Comparison of ENCODE assay signal across 8 mouse cellular contexts in genomic region chr8:22227061-22227877, GRCm38 (mm10). TPM values are rescaled to one million over a fixed set of nuclear protein-coding genes. Genes with fewer than 3 reads are reported as not detected.
DNase-seq lines count a peak whose midpoint lies in the region; ATAC-seq and TF ChIP-seq lines count a peak whose summit lies in the region.

TSS of gene Thsd1 (plus strand) at chr8:22227313.

- H3K36me3 ChIP-seq in kidney, adult 2 months (ENCODE audit: control insufficient read depth, insufficient read depth, low read length) = no peaks in the 10 kb centered on the region
- H3K36me3 ChIP-seq in lung, embryonic 16.5 days (ENCODE audit: control insufficient read depth, insufficient read depth, low read length) = peaks cover 8% of the 10 kb centered on the region

- no peak for TF ChIP-seq POLR2A in kidney, adult 2 months (IDR thresholded peaks at IDR 0.05; ENCODE audit: low read depth, low read length)

- peak within 1 kb of the TSS; percentile 71 for H3K4me3 ChIP-seq in kidney, adult 2 months (ENCODE audit: insufficient read depth, low read depth, low read length)
- peak within 1 kb of the TSS; percentile 72 for H3K4me3 ChIP-seq in lung, embryonic 16.5 days (ENCODE audit: low read length)

- peak within 1 kb of the TSS; percentile 96 for H3K4me2 ChIP-seq in lung, embryonic 16.5 days (ENCODE audit: low read depth, low read length)

- no peak within 1 kb of the TSS; the same call in 1 of the 2 replicates for H3K27ac ChIP-seq in kidney, adult 2 months (ENCODE audit: insufficient read depth, low read depth, low read length)
- H3K27ac ChIP-seq in lung, embryonic 16.5 days (ENCODE audit: low read length) = peak within 1 kb of the TSS; percentile 72

- H3K27me3 ChIP-seq in kidney, adult 2 months (replicated peaks; ENCODE audit: control insufficient read depth, insufficient read depth, low read length) = no peaks in the 10 kb centered on the region
- no peaks in the 10 kb centered on the region for H3K27me3 ChIP-seq in lung, embryonic 16.5 days (ENCODE audit: control insufficient read depth, insufficient read depth, low read depth, low read length)

- WGBS in kidney, adult 2 months = 2% methylated on average over 39 of the region's 39 CpGs
- under 1% methylated on average over 34 of the region's 39 CpGs for WGBS in lung, embryonic 16.5 days

- H3K9me3 ChIP-seq in lung, embryonic 16.5 days (ENCODE audit: control insufficient read depth, low read length) = no peaks in the 10 kb centered on the region

- peak; percentile 94 for ATAC-seq in lung, embryonic 16.5 days (ENCODE audit: low read depth)

- no peaks in the 10 kb centered on the region; the same call in 1 of the 2 replicates for H3K4me1 ChIP-seq in kidney, adult 2 months (ENCODE audit: control insufficient read depth, insufficient read depth, low read length)
- H3K4me1 ChIP-seq in lung, embryonic 16.5 days (replicated peaks; ENCODE audit: control insufficient read depth, insufficient read depth, low read length) = peaks cover 9% of the 10 kb centered on the region

- peak within 1 kb of the TSS; percentile 75 for H3K9ac ChIP-seq in lung, embryonic 16.5 days (ENCODE audit: low read length)

- peak; percentile 85 for DNase-seq in 416B (ENCODE audit: low read depth)
- DNase-seq in NIH3T3 (ENCODE audit: low read depth) = peak; percentile 29
- DNase-seq in embryo, embryonic 9.5 days (ENCODE audit: extremely low spot score) = peak; percentile 77
- DNase-seq in heart, adult 9 months (ENCODE audit: low spot score in 2 of 2) = peak; percentile 71 to 77
- DNase-seq in kidney, adult 2 months = peak; percentile 82
- DNase-seq in ovary, postnatal 10 days (ENCODE audit: low spot score) = peak; percentile 10
- peak; percentile 80 for DNase-seq in yolk sac, embryonic 10.5 days (ENCODE audit: low spot score)

- 0 out of 2 replicates have a peak, but pooled peaks have one; percentile 1 for TF ChIP-seq CTCF in kidney, adult 2 months (conservative IDR thresholded peaks at IDR 0.05; ENCODE audit: insufficient read depth, insufficient read length, low read depth, low read length)

RNA-seq across cellular contexts. Expression of gene Thsd1, which starts in this region (rescaled TPM):
- polyA plus RNA-seq in kidney, adult 2 months (2012; rRNA removed) = 2.7 and 3.1 TPM in 2 replicates
- 34.4 and 35.0 TPM in 2 replicates for polyA plus RNA-seq in lung, embryonic 16.5 days (2015; fragmentation: Nextera tagmentation; extraction: Ambion mirVana)

Comparison
In these comparisons a context has a peak if more than half of its experiments do, and no peak if none do; other contexts are left out.
1. DNase-seq: peak in every context shown above with its lines; median percentile 85 in 416B; 82 in kidney, adult 2 months; 80 in yolk sac, embryonic 10.5 days; 77 in embryo, embryonic 9.5 days; 74 in heart, adult 9 months; 29 in NIH3T3; 10 in ovary, postnatal 10 days.